Mouse (Mus musculus) kidney, postnatal 4 days (tissue): ENCODE results near the gene Gtf2ird2.
A peak's percentile ranks its signal among the peaks of the same experiment; 100 is the strongest.

Experiments used
- DNase-seq, 2 experiments: peaks; one replicate each; pipeline ENCODE4 v3.0.0; 2021; ENCODE audit warnings: mixed read lengths in 2 of 2

Gene Gtf2ird2

DNA sequence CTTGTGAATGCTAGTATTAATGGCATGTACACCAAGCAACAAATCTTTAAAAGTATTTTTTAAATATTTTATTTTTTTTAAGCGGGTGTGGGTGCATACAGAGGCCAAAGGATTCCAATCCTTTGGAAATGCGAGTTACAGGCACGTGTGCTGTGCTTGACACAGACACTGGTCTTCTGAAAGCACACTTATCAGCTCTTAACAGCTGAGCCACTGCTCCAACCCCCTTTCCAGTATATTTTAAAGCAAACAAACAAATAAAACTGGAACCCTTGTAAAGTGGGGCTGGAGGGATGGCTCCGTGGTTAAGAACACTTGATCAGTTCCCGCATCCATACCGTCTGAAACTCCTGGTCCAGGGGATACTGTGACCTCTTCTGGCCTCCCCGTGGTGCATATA, 657 bp upstream of the Gtf2ird2 start:
- DNase-seq, result peak in 1 of 2 experiments; percentile 14

- no peak for DNase-seq
Measured at GRCm38 (mm10) chr5:134186059-134186458, 2.2 kb downstream of the Gtf2ird2 start.

GRCm38 (mm10) chr5:134186961-134187731, 3.3 kb downstream of the Gtf2ird2 start:
- DNase-seq, result peak; percentile 72 to 75

DNA sequence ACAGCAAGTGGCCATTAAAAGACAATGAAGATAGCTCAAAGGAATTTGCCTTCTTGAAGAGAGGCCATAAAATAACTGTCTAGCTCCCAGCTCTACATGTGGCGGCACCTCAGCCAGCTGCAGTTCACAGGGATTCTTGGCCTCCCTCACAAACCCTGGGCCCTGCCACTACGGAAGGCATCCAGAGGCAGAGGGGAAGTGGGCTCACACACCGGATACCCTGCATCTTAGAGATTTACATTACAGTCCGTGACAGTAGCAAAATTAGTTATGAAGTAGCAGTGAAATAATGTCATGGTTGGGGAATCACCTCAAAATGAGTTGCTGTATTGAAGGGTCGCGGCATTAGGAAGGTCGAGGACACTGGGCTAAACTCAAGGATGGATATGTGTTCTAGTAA, 4.8 kb downstream of the Gtf2ird2 start:
- DNase-seq, result no peak

GRCm38 (mm10) chr5:134193664-134194063, 9.8 kb downstream of the Gtf2ird2 start:
- DNase-seq, result no peak

DNA sequence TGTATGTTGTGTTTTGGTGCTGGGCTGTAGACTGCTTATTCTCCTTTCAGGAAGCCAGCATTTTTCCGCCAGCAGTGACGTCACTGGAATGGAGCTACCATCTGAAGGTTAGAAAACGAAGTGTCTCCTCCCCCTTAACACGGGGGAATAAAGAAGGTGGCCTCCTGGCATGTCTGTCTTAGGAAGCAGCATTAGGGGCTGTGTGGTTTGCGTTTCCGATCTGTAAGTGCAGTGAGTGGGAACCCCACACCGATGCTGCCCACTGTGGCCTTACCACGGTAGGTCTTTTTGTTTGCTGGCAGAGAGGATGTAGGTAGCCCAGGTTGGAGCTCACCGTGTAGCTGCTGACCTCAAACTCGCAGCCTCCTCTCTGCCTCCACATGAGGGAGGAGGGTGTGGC, 22.9 kb downstream of the Gtf2ird2 start:
- DNase-seq, result no peak

DNA sequence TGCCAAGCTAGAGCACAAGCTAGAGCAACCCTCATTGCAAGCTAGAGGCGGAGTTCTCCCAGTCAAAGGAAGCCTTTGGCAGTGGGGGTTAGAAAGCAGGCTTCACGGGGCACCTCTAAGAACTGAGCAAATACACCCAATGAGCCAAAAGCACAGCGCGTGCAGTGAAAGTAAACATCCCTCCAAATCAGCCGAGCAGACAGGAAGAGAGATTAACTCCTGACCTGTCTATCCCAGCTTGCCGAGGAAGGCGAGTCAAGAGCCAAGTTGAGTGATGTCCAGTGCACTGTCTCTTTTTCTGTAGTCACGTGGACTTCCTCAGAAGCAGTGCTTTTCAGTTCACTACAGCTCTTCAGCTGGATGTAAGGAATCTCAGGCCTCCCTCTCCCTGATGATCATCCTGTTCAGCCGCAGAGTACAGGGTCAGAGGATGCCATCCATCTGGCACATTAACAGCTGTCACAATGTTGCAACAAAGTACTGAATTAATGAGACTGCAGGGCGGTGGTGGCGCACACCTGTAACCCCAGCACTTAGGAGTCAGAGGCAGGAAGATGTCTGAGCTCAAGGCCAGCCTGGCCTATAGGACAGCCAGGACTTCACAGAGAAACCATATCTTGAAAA, 26.2 kb downstream of the Gtf2ird2 start:
- DNase-seq, result peak in 1 of 2 experiments; percentile 25

DNA sequence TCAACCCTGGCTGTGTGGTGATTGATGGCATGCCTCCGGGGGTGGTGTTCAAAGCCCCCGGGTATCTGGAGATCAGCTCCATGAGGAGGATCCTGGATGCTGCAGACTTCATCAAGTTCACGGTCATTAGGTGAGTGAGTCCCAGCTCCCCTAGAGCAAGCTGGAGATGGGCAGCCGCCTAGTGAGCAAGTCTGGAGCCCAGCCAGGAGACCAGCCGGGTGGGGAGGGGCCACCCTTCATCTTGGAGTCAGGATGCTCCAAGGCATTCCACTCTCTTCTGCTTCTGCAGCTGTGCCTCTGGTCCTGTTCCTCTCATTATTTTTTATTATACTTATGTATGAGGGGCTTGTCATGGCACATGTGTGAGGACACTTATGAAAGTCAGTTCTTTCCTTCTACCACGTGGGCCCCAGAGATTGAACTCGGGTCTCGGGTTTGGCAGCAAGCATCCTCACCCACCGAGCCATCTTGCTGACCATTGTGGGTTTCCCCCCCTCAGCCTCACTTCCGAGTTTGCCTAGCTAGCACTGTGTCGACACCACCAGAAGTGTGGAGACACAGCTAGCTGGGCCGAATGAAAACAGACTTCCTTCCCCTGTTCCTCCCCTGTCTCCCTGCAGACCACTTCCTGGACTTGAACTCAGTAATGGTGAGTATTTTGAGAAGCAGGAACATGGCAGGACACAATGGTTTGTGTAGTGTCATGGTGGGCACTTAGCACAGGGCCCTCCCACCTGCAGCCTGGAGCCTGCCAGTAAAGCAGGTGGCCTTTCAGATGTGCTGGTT, 30.4 kb downstream of the Gtf2ird2 start:
- peak; percentile 62 to 66 for DNase-seq

DNA sequence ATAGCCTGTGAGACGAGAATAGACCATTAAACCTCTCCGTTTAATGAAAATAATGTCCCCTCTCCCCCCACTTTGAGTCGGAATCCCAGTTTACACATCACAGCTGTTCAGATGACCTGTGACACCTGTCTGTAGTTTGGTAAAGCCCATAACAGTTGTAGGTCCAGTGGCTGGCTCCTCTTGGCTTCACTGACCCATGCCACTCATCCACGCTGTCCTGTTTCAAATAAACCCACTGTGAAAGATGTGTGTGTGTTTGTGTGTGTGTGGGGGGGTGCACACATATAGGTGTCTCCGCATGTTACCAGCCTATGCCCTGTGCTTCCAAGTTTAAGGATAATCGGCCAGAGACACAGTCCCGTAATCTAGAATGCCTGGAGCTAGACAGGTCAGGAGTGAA, 34.1 kb downstream of the Gtf2ird2 start:
- DNase-seq, result no peak

DNA sequence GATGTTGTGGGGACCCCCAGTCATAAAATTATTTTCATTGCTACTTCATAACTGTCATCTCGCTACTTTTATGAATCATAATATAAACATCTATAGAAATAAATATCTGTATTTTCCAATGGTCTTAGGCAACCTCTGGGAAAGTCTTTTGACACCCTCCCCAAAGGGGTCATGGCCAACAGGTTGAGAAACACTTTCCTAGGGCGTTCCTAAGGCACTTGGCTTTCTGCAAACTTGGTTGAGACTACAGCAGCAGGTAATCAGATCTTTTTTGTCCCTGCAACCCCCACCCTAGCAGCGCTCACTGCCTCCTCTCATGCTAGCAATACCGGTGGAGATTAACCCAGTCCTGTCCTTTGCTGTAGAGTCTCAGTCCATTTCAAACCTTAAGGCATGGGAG, 37.5 kb downstream of the Gtf2ird2 start:
- no peak for DNase-seq

- DNase-seq, result peak in 1 of 2 experiments; percentile 52
Measured at GRCm38 (mm10) chr5:134221708-134222150, 37.9 kb downstream of the Gtf2ird2 start.

- peak; percentile 38 to 62 for DNase-seq
Measured at GRCm38 (mm10) chr5:134225110-134225901, 41.5 kb downstream of the Gtf2ird2 start.

- peak in 1 of 2 experiments; percentile 46 for DNase-seq
Measured at GRCm38 (mm10) chr5:134226946-134227345, 43.1 kb downstream of the Gtf2ird2 start.

- peak in 1 of 2 experiments; percentile 55 for DNase-seq
Measured at GRCm38 (mm10) chr5:134227574-134228248, 43.9 kb downstream of the Gtf2ird2 start.

- DNase-seq, result no peak
Measured at GRCm38 (mm10) chr5:134228249-134228638, 44.4 kb downstream of the Gtf2ird2 start.

GRCm38 (mm10) chr5:134229391-134229790, 45.6 kb downstream of the Gtf2ird2 start, which contains the start of gene Ncf1:
Gene Ncf1, minus strand, starts transcription at chr5:134229625.
- DNase-seq, result no peak

DNA sequence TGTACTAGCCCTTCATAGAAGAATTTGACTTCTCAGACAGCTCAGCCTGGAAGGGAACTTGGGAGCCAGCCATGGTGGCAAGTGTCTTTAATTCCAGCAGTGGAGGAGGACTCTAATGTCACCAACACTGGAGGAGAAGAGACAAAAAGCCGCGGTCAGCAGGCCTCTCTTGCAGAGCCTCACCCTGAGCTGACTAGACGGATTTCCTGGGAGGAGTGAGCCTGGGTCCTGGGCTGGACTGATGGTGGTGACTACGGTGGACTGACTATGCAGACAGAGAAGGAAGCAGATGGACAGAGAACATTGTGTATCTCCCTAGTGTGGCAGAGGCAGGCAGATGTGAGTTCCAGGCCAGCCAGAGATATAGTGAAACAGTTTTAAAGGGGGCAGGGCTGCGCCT, 47.6 kb downstream of the Gtf2ird2 start:
- no peak for DNase-seq

GRCm38 (mm10) chr5:134232111-134232510, 48.3 kb downstream of the Gtf2ird2 start:
- DNase-seq, result no peak

DNA sequence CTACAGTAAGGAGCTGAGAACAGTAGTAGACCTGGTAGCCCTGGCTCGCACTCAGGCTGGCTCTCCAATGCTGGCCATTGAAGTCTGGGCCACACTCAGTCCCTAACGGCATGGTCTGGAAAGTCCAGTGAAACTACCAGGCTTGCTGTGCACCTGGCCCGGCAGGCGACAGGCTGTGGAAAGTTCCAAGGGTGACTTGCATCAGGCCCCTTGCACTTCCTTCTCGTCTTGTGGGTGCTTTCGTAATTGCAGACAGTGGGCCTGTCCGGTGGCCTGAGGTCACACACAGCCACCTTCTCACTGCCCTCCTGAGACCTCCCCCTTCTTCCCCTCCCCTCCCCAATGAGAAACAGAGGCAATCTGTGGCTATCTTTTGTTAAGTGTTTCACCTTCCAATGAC, 48.7 kb downstream of the Gtf2ird2 start:
- peak; percentile 37 to 54 for DNase-seq

DNA sequence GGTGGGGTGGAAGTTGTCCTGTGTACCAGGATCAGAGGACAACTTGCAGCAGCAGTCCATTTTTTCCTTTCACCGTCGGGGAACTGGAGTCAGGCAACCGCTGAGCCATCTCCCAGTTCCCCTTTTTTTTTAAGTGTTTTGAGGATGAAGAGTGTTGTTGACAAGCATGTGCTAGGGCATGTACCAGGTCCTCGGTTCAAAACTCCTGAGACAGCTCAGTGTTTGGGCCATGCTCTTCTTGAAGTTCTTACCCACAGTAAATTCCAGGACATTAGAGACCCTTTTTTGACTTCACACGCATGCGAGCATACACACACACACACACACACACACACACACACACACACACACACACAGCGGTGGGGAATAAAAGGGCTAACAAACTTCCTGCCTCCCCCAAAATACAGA, 49.4 kb downstream of the Gtf2ird2 start:
- no peak for DNase-seq

GRCm38 (mm10) chr5:134234205-134234604, 50.4 kb downstream of the Gtf2ird2 start:
- no peak for DNase-seq

DNA sequence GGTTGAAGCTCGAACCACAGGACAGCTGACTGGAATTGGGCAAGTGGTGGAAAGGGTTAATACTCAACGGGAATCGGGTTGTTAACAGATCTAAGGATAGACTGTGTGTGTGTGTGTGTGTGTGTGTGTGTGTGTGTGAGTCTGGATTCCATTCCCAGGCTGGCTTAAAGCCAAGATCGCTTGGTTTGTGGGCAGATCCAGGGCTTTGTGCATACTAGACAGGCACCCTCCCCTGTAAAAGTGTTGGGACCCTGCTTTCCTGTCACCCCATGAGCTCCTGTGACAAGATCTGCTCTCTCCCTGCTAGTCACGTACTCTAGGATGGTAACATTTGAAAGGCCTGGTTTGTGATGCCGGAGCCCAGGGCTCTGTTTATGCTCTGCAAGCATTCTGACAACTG, 51.3 kb downstream of the Gtf2ird2 start:
- DNase-seq, result peak; percentile 70 to 79
